Mouse (Mus musculus) T-helper 1 cell (primary cell): ENCODE measurements around the gene Sardh.

ENCODE experiments used
- in situ Hi-C: fragments of 300-600 bp; cut with MboI, MseI; formaldehyde crosslinking; loops from one replicate; pipeline ENCODE4 v1.15.1; 2025; ENCODE audit warnings: high pct_unique_total_duplicates

Sardh gene

GRCm38 (mm10) chr2:27175696-27176267 lies 72.4 kb downstream of the Sardh start:
- in situ Hi-C loops: no loop called here

GRCm38 (mm10) chr2:27174242-27174641 lies 73.9 kb downstream of the Sardh start:
- in situ Hi-C loops: no loop called here

GRCm38 (mm10) chr2:27166999-27167398 lies 81.1 kb downstream of the Sardh start:
- in situ Hi-C loops: no loop called here

GRCm38 (mm10) chr2:27166074-27166473 lies 82.1 kb downstream of the Sardh start:
- in situ Hi-C loops: no loop called here

- in situ Hi-C loops: no loop called here
Measured at GRCm38 (mm10) chr2:27164796-27165590, 83.1 kb downstream of the Sardh start, which contains the start of gene Dbh. Gene Dbh, plus strand, starts transcription at chr2:27165233.

- in situ Hi-C loops: no loop called here
Measured at GRCm38 (mm10) chr2:27163851-27164250, 84.3 kb downstream of the Sardh start.

- in situ Hi-C loops: no loop called here
Measured at GRCm38 (mm10) chr2:27162656-27163055, 85.5 kb downstream of the Sardh start.

GRCm38 (mm10) chr2:27161526-27161925 lies 86.6 kb downstream of the Sardh start:
- in situ Hi-C loops: no loop called here

GRCm38 (mm10) chr2:27156596-27156995 lies 91.5 kb downstream of the Sardh start:
- in situ Hi-C loops: no loop called here

GRCm38 (mm10) chr2:27154466-27155185 lies 93.5 kb downstream of the Sardh start:
- in situ Hi-C loops: no loop called here

- in situ Hi-C loops: no loop called here
Measured at GRCm38 (mm10) chr2:27149457-27149856, 98.7 kb downstream of the Sardh start.

- in situ Hi-C loops: no loop called here
Measured at GRCm38 (mm10) chr2:27146840-27147239, 101.3 kb downstream of the Sardh start.

- in situ Hi-C loops: no loop called here
Measured at GRCm38 (mm10) chr2:27144957-27145356, 103.2 kb downstream of the Sardh start.

GRCm38 (mm10) chr2:27141950-27142693 lies 106.0 kb downstream of the Sardh start, which contains the start of gene Fam163b:
Gene Fam163b, minus strand, starts transcription at chr2:27142491.
- in situ Hi-C loops: no loop called here
